Mouse (Mus musculus) ovary, adult 18-20 months (tissue): Measurements from ENCODE around the gene Lrriq4.

Experiments
- DNase-seq: peaks from one replicate; pipeline ENCODE4 v3.0.0; 2022; ENCODE audit warnings: low spot score, mixed read lengths

Gene Lrriq4

DNA sequence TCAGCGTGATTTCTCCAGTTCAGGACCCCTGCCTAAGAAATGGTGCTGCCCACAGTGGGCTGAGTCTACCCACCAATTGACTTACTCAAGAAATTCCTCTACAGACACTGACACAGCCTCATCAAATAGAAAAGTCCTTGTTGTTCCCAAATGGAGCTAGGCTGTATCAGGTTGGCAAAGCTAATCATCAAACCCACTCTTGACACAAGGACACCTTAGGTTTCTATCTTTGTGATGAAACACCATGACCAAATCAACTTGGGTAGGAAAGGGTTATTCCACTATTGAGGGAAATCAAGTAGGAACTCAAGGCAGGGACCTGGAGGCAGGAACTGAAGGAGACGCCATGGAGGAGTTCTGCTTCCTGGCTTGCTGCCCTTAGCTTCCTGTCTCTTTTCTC, at the start of gene Lrriq4:
Gene Lrriq4 (plus strand): TSS at position 301 of the 400 bp plus-strand sequence.
- no peak for DNase-seq

DNA sequence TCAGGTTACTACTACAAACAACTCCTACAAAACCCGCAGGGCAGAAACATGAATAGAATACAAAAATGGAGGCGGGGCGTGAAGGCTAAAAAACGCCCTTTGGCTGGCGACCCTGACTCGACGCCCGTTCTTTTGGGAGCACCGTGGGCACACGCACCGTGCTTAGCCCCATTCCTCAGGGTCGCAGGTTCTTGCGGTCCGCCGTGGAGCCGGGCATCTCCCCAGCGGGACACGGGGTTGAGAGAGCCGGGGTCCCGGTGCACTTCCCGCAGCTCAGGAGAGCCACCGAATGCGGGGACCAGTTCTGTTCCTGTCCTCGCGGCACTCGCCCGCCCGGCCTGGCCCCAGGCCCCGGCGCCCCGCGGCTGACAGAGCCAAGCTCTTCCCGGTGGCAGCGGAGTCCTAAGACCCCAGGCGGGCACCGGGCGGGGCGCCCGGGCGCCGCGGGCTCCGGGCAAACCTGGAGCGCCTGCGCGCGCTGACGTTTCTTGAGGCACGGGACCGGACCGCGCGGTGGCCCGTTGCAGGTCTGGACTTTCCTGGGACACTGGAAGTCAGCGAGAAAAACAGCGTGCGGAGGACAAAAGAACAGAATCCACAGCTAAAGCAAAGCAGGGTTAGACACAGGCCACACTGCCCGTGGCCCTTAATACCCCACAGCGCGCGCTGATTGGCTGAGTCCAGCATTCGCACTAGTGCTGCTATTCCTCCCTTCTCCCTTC, 49.0 kb upstream of the Lrriq4 start:
- no peak for DNase-seq

DNA sequence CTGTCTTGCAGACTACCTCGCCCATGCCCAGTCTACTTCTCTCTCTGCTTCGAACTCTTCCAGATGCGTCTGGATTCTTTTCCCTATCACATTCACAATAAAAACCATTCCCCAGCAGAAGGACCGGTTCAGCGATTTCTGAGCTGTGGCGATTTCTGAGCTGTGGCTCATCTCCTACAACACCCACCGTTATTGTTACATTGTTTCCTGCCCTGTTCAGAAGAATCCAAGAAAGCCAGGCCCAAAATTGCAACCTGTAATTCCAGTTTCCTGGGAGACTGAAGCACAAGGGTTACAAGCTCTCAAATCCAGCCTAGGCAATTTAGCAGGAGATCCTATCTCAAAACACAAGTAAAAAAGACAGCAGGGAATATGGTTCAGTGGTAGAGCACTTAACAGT, 47.0 kb upstream of the Lrriq4 start:
- no peak for DNase-seq

DNA sequence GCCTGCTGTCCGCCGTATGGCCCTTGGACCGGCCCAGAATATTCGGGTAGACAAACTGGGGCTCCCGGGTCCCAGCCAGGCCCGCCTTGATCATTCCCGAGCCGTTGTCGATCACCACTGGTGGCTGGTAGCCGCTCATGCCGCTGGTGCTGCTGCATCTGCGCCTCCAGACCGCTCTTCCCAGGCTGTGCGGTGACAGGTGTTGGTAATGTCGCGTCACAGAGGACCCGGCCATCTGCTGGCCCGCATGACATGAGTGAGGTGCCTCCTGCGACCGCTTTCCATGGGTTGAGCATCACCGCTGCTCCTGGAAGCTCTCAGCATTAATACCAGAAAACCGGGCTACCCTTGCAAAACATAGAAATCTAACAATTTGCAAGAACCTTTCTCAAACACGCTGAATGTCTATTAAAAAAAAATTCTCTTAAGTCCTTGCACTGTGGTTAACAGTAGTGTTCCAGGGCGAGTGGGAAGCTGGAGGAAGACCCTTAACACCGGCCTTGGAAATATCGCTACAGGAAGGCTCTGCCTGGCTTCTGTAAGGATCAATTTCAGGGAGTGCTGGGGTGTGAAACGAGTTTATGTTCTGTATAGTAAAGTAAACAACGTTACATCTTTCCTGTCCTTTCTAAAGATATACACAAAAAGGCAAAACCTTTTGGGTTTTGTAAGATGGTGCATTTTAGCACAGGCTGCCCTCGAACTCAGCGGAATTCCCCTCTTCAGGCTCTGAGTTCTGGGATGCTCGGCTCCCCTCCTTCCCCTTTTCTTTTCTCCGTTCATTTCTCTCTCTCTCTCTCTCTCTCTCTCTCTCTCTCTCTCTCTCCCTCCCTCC, 44.4 kb upstream of the Lrriq4 start, which contains the start of gene Actrt3:
Gene Actrt3 (minus strand): TSS at position 229 of the 835 bp plus-strand sequence.
- DNase-seq: no peak

DNA sequence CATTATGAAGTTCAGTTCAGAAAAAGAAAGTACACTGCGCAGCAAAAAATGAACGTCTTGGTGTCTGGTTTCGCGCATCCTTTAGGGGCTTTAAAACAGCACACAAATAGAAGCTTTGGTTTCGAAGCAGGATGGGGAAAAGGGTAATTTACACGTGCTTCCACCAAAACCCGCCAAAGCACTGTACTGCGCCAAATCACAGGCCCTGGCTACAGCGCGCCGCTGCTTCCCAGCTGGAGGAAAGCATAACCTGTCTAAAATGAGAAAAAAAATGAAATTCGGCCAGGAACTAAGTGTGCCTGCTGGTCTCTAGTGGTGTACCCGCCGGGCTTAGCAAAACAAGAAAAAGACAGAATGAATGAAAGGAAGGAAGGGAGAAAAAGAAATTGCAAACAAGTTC, 43.6 kb upstream of the Lrriq4 start:
- no peak for DNase-seq

DNA sequence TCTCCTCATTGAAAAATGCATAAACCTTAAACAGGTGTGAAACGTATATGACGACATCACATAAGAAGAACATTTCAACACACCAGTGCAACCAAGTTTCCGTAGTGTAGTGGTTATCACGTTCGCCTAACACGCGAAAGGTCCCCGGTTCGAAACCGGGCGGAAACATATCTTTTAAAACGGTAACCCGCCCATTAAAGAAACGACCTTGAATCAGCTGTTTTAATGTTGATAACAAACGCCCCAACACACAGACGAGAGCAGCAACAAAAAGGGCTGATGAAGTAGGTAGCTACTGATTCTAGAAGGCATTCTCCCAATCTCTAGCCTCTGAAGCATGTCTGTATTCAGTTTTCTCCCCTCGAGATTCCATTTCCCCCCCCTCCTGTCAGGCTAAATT, 43.1 kb upstream of the Lrriq4 start:
- DNase-seq: peak; percentile 52

DNA sequence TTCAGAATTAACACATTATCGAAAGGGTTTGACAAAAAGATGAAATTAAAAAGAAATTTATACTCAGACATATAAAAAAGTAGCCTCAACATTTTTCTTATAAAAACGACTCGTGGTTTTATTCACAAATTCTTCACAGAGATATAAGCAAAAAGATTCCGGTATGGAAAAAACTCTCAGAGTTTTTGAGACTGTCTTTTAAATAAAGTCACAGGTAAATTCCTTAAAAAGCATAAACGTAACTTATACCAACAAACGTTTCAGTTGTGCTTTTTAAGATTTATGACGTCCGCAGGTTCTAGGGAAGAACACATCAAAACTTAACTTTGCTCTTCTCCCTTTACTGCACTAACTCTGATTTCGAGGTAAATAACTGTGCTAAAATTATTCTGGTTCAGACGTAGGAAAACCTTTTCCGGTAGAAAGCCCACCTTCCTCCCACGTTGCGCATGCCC, 42.7 kb upstream of the Lrriq4 start:
- no peak for DNase-seq

DNA sequence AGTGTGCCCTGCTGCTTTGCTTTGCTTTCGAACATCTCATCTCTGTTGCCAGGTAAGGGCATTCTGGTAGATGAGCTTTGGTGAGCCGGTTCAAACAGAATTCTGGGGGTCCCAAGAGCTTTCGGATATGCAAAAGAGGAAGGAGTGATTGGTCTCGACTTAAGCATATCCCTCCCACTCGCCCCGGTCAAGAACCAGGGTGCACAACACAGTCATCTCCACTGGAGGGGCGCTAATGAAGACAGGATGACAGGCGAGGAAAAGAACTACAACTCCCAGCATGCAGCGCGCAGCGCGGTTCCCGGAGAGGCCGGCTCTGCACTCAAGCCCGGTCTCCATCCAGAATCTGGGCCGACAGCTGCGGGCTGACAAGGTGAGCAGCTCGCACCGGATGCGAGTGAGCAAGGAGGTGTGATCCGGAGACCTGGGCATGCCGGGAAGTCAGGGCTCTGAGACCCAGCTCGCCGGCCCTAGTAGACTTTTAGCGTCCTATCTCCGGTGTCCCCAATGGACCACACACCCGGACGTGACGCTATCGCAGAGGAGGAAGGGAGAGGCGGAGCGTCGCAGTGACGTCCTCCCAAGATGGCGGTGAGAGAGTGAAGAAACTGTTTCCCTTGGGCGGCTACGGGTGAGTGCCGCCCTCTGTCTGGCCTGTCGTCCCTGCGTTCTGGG, 42.1 kb upstream of the Lrriq4 start, which contains the start of gene Mynn:
Gene Mynn (plus strand): TSS at position 1 of the 675 bp plus-strand sequence.
- DNase-seq: peak; percentile 89

DNA sequence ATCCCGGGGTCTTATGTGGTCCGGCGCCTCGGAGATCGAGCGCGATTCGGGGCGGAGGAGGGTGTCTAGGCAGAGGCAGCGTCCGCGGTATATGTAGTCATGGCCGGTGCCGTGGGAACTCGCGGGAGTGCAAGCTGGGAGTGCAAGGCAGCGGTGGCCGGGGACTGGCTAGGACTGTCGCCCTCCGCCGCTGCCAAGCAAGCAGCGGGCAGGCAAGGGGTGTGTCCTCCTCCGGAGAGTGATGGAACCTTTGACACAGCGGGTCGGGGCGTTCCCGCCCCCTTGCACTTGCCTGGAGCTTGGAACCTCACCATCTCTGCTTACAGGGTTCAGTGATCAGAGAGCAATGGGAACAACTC, 41.6 kb upstream of the Lrriq4 start:
- DNase-seq: peak; percentile 43

DNA sequence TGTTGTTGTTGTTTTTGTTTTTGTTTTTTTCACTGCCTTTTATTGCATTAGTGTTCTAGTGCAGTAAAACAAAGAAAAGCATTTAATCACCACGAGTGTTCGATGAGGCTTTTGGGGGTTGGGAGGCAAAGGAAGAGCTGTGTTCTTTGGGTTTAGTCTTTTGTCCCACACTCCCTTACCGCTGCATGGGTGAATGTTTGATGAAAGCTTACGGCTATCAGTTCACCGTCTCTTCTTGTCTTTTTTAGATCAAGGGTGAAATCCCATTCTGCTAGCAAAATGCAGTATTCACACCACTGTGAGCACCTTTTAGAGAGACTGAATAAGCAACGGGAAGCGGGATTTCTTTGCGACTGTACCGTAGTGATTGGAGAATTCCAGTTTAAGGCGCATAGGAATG, 41.1 kb upstream of the Lrriq4 start:
- no peak for DNase-seq

DNA sequence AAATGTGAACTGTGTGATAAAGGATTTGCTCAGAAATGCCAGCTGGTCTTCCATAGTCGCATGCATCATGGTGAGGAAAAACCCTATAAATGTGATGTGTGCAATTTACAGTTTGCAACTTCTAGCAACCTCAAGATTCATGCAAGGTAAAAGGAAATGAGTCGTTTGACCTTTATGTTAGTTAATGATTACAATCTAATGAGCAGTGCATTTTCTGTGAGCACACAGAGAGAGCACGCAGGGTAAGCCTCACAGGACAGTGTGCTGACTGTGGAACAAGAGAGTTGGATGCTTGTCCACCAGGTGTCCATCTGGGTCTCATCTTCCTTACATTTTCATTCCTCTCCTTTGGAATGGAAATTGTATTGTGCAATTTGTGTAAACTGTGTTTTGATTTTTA, 35.3 kb upstream of the Lrriq4 start:
- no peak for DNase-seq

DNA sequence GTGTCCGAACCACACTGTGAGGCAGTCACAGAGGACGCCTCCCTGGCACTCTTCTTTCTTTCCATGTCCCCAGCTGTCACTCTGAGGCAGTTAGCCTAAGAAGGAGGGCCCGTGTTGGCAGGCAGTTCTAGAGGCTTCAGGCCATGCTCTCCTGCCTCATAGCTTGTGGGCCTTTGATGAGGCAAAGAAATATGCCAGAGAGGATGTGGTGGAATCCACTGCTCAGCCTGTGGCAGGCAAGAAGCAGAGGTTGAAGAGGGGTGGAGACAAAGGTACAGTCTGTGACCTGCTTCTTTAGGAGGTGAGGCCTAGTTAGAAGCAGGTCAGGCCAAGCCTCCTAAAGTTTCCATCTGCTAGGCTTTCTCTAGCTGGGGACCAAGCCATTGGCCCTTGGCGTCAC, 33.4 kb upstream of the Lrriq4 start:
- DNase-seq: no peak

DNA sequence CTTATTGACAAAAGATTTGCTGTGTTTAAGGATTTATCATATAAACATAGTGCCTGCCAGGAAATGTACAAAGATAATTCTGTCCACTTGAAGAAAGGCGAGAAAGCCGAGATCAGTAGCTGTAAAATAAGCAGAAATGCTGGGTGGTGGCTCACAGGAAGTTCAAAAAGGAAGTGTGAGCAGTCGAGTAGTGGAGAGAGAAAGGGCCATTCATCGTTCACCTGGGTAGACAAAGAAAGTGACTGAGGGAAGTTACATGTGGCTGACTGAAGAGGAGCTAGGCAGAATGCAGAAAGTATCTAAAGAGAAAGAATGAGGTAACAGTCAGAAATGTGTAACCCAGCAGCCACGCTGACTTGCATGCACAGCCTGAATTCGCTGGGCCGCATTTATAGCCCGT, 24.2 kb upstream of the Lrriq4 start:
- no peak for DNase-seq

DNA sequence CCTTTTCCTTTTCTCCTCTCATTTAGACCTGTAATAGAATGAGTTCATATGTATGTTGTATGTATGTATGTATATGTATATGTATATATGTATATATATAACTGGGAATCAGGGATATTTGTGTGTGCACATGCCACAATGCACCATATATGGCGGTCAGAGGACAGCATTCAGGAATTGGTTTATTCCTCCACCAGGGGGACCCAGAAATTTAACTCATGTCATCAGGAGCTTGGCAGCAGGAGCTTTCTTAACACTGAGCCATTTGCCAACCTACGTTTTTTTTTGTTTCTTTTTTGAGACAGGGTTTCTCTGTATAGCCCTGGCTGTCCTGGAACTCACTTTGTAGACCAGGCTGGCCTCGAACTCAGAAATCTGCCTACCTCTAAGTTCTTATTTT, 10.6 kb upstream of the Lrriq4 start:
- no peak for DNase-seq

DNA sequence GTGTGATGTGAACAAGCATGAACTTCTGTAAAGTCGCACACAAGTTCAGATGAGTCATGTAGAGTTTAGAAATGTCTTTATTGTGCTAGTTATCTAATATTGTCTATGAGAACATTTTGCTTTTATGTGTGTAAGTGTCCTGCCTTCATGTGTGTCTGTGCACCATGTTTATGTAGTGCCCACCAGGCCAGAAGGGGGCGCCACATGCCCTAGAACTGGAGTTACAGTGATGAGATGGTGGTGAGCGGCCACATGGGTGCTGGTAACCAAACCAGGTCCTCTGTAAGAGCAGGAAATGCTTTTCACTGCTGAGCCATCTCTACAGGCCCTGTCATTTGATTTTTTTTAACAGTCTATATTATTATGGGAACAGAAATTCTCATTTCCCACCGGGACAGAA, 8.7 kb upstream of the Lrriq4 start:
- DNase-seq: no peak

DNA sequence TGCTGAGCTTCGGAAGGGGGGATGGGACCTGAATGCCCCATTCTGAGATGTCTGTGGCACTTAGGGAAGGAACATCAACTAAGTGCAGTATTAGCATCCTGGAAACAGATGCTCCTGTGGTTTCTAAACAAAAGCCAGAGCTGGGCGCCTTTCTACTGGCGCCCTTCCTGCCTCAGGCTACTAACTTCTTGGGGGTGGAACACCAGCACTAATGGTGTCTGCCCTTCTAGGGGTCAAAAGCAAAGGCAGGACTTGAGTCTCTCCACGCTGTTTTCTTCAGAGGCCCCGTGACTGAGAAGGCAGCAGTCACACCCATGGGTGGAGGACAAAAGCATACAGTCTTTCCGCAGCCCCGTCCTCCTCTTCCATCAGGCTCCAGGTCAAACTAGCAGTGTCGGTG, 2.5 kb downstream of the Lrriq4 start:
- DNase-seq: no peak

DNA sequence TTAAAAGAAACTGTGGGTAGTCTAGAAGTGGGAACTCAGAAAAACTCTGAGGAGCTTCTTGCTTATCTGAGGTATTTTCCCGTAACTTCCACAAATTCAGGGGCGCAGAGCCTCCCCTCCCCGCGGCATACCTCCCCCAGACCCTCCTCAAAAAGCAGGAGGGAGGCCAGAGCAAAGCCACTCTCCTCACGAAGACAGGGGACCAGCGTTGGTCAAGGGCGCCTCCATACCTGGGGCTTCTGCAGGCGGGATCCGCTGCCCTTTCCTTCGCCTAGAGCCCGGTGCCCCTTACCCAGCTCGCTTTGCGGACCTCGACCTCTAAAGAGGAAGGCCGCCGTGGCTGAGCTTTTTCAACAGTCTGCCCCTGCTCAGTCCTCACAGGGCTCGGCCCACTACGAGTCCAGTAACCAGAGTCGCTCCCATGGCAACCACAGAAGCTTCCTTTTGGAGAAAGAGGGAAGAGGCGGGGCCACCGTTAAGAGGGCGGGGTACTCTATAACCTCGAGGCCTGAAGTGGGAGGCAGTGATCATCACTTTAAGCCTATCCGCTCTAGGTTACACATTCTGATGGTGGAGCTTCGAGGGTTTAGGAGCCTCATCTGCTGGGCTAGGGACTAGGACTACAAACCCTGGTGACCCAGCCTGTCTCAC, 3.3 kb downstream of the Lrriq4 start, which contains the start of gene Lrrc34:
Gene Lrrc34 (minus strand): TSS at position 430 of the 651 bp plus-strand sequence.
- DNase-seq: peak; percentile 29

DNA sequence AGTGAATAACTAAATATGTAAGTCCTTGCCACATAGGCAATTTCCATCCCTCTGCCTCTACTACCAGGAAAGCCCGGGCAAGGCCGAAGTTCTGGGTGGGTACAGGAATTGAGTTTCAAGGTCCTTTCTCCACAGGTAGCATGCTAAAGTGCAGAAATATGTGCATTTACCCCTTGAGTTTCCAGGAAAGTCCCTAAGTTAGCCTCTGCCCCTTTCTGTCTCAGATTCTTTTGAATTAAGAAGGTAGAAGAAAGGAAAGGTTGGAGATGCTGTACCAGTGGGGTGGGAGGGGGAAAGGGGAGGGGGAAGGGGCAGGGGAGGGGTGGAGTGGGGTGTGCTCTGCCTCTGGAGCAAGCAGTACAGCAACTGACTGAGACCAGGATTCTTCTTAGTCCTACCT, 4.2 kb downstream of the Lrriq4 start:
- DNase-seq: no peak

DNA sequence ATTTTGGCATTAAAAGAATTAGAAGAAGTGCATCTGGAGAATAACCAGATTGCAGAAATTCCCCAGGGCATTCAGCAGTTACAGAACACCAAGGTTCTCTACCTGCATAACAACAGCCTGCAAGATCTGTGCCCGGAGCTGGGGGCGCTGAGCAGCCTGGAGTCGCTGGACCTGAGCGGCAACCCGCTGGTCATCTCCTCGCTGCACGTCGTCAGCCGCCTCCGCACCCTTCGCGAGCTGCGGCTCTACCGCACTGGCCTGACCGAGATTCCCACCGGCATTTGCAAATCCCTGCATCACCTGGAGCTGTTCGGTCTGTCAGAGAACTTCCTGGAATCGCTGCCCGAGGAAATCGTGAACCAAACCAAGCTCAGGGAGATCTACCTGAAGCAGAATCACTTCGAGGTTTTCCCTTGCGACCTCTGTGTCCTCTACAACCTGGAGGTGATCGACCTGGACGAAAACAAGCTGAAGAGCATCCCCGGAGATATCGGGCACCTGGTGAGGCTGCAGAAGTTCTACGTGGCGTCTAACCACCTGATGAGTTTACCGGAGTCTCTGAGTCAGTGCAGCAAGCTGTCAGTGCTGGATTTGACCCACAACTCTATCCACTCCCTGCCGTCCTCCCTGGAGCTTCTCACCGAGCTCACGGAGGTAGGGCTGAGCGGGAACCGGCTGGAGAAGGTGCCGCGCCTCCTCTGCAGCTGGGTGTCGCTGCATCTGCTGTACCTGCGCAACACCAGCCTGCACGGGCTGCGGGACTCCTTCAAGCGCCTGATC, 5.9 kb downstream of the Lrriq4 start:
- DNase-seq: no peak

DNA sequence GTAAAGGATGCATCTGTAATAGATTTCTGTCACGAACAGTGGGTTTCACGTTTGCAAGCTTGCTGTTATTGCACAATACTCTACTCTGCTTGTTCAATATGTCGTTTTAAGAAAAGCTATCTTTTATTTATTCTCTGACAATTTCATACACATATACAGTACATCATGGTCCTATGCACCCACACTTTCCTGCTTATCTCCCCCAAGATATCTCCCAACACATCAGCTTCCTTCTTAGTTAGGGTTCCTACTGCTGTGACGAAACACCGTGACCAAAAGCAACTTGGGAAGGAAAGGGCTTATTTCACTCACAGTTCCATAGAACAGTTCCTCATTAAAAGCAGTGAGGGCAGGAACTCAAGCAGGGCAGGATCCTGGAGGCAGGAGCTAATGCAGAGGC, 11.6 kb downstream of the Lrriq4 start:
- no peak for DNase-seq

DNA sequence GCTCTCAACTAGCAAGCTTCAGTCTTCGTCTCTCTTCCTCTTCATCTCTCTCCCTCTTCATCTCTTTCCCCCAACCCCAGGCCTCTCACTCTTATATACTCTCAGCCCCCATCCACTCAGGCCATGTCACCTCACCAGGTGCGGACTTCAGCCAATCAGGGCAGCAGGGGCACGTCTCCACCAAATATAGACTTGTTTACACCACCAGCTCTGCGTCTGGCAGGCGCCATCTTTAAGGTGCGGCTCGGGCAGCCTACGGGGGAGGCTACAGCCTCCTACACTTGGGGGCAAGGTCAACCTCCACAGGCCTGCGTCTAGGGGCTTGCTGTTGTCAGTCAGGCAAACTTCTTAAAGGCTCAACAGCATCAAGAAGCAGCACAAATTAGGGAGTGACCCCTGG, 14.2 kb downstream of the Lrriq4 start:
- no peak for DNase-seq
